Mouse (Mus musculus): Measurements from ENCODE around the gene Nr1d1.

- TF ChIP-seq CTCF (IDR thresholded peaks at IDR 0.05; ENCODE audit: low read depth, low read length), result no peak
- no peak for TF ChIP-seq POLR2A (IDR thresholded peaks at IDR 0.05; ENCODE audit: insufficient read depth, low read length)
Measured at GRCm38 (mm10) chr11:98771844-98772525, 3.1 kb downstream of the Nr1d1 start.
